Mouse (Mus musculus) 3T3-L1 (cell line): ENCODE results near the gene Ccdc127.

Experiments used
- DNase-seq: peaks from one replicate; pipeline ENCODE4 v3.0.0-alpha.2; 2015; ENCODE audit warnings: low read depth, low spot score

Gene Ccdc127

DNA sequence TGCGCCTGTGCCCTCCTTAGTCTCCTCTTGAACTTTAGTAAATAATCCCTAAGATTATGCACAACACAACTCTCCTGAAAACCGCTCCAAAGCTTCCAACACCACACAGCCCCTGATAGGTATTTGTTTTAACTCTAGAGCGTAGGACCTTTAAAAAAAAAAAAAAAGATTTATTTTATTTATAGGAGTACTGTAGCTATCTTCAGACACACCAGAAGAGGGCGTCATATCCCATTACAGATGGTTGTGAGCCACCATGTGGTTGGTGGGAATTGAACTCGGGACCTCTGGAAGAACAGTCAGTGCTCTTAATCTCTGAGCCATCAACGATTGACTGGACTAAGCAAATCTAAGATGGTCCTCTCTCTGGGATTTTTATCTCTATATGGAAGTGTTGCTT is 39.6 kb downstream of the Ccdc127 start:
- DNase-seq, result no peak

DNA sequence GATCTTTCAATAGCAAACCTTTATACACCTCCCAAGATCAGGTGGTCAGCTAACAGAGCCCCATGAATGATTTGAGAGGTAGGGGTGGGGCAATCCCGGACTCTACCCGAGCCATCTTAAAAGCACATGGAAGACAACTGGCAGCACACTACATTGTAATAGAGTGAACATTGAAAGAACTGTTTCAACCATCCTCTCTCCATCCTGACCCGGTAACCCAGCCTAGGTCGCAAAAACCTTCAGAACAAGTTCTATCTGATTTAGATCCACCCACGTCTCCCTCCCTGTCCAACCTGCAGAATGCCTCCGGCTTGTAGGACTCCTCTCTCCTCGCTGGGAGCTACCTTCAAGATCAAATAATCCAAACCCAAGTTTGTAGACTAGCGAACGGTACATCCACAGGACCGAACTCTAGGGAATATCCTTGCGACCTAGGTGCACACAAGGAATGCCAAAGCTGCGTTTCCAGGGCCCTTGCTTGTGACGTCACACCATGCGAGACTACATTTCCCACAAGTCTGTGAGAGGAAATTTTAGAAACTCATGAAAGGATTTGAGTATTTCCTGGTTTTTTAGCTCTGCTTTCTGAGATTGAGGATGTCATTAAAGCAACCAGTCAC is 40.4 kb downstream of the Ccdc127 start, which contains the start of gene Zfp72:
TSS of gene Zfp72 (minus strand) at position 466 of the 620 bp plus-strand sequence.
- DNase-seq, result peak; percentile 88

DNA sequence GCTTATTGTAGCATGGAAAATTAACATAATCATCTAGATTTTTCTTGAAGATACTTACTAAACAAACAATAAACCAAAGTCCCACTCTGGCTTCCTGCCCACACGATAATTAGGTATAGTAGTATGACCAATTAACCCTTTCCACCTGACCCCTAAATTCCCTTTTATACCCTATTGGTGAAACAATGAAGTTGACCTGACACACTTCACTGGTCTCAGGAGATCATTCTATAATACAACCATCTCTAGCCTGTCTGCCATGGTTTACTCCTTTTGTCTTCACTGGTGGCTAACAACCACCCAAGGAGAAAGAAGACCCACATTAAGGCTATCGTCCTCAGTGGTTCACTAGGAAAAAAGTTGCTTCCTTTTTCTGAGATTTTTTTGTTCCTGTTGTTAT is 41.0 kb downstream of the Ccdc127 start:
- no peak for DNase-seq

DNA sequence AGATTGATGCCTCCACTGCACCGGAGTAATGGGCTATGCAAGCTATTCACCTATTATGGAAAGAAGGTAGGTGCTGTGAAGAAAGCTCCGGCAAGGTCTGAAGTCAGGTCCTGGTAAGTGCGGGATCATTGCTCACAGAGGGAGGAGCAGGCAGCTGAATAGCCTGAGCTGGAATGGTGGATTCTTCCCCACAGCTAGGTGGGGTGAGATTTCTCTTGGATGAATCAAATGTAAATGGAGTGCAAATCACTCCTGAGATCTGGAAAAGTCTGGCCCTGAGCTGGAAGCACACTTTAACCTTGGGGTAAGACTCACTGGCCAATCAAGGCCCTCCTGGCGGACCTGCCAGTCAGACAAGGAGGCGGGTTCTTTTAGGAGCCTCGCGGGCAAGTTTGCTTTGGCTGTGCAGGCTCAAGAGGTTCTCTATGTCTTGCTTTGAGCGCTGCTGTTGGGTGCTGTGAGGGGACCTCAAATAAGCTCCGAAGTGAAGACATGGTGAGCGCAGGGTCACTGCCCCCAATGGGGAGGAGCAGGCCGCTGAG is 49.3 kb downstream of the Ccdc127 start, which contains the start of gene Ftl1-ps1:
TSS of gene Ftl1-ps1 (plus strand) at position 397 of the 542 bp plus-strand sequence.
- DNase-seq, result no peak
